Mouse (Mus musculus) MEL (cell line): ENCODE measurements around the gene Pgam1.

Source experiments
- CHD1 ChIP-seq: IDR thresholded peaks from 2 replicates; pipeline ENCODE4 v1.6.1; 2012; ENCODE audit warnings: low read depth, mild to moderate bottlenecking, inconsistent platforms, low read length, improper control_type of control experiment
- CTCF ChIP-seq, 3 experiments: IDR thresholded peaks in 2 of 3; conservative IDR thresholded peaks in 1 of 3; 2 replicates each; pipeline ENCODE4 v1.5.1; 2011 to 2012; ENCODE audit warnings: low read length in 3 of 3, low read depth in 2 of 3, mild to moderate bottlenecking in 2 of 3, improper control_type of control experiment in 1 of 3, inconsistent platforms in 1 of 3, mixed read lengths in 1 of 3, moderate library complexity in 1 of 3; ENCODE audit not compliant: control insufficient read depth in 1 of 3, insufficient read depth in 1 of 3, poor library complexity in 1 of 3, severe bottlenecking in 1 of 3
- E2F4 ChIP-seq: IDR thresholded peaks from 2 replicates; pipeline ENCODE4 v1.6.1; 2011; ENCODE audit warnings: low read depth, low read length, improper control_type of control experiment, borderline replicate concordance
- EP300 ChIP-seq, 2 experiments: IDR thresholded peaks; 2 replicates each; pipeline ENCODE4 v1.6.1; 2011; ENCODE audit warnings: improper control_type of control experiment in 2 of 2, low read length in 2 of 2, low read depth in 1 of 2, mild to moderate bottlenecking in 1 of 2
- JUND ChIP-seq: IDR thresholded peaks from 2 replicates; pipeline ENCODE4 v1.6.1; 2011; ENCODE audit warnings: low read depth, mild to moderate bottlenecking, improper control_type of control experiment, low read length
- MYB ChIP-seq: IDR thresholded peaks from 2 replicates; pipeline ENCODE4 v1.6.1; 2011; ENCODE audit warnings: mild to moderate bottlenecking, low read depth, low read length, improper control_type of control experiment
- POLR2A ChIP-seq, 2 experiments: IDR thresholded peaks; 2 replicates each; pipeline ENCODE4 v1.6.1; 2011 to 2012; ENCODE audit warnings: low read length in 2 of 2, mild to moderate bottlenecking in 2 of 2, control low read depth in 1 of 2, improper control_type of control experiment in 1 of 2, low read depth in 1 of 2, moderate library complexity in 1 of 2; ENCODE audit not compliant: control insufficient read depth in 1 of 2, insufficient read depth in 1 of 2, poor library complexity in 1 of 2
- SMC3 ChIP-seq: IDR thresholded peaks from 2 replicates; pipeline ENCODE4 v1.6.1; 2011; ENCODE audit warnings: low read depth, low read length, improper control_type of control experiment
- USF1 ChIP-seq: IDR thresholded peaks from 2 replicates; pipeline ENCODE4 v1.6.1; 2014; ENCODE audit warnings: low read depth, mild to moderate bottlenecking, inconsistent platforms, low read length, improper control_type of control experiment, moderate library complexity

- TF ChIP-seq USF1 (peak; percentile 78), CTCF (IDR thresholded peaks at IDR 0.05 in 2 of 3, conservative IDR thresholded peaks at IDR 0.05 in 1 of 3; ENCODE audit: control insufficient read depth in 1 of 3, insufficient read depth in 1 of 3, low read depth in 2 of 3, low read length in 3 of 3, poor library complexity in 1 of 3, severe bottlenecking in 1 of 3) (no peak), EP300 (IDR thresholded peaks at IDR 0.05; ENCODE audit: low read depth in 1 of 2, low read length in 2 of 2) (0 out of 4 replicates have a peak, but pooled peaks of 1 of the 2 experiments have one; percentile 3), E2F4 (peak; percentile 43; the same call in 1 of the 2 replicates), SMC3 (no peak), CHD1 (peak; percentile 91; the same call in 1 of the 2 replicates), POLR2A (IDR thresholded peaks at IDR 0.05; ENCODE audit: control insufficient read depth in 1 of 2, insufficient read depth in 1 of 2, low read depth in 1 of 2, low read length in 2 of 2, poor library complexity in 1 of 2) (peak; percentile 63 to 96; a peak in 3 of 4 replicates), JUND (no peak), MYB (no peak)
Measured at GRCm38 (mm10) chr19:41895460-41896318, 16.0 kb upstream of the Pgam1 start, which contains the start of gene Rrp12.
